Mouse (Mus musculus) hindbrain, embryonic 15.5 days (tissue): ENCODE results near the gene Taf9. TPM values are rescaled to one million over a fixed set of nuclear protein-coding genes. Genes with fewer than 3 reads are reported as not detected.

Experiments used
- ATAC-seq: fragments of 200-750 bp; cut with Nextera tagmentation; 2 replicates; pipeline ENCODE4 v1.8.0; 2017; ENCODE audit warnings: low read depth, moderate number of reproducible peaks, moderate TSS enrichment; ENCODE audit not compliant: low FRiP score
- H3K27ac ChIP-seq: fragments of 300-500 bp; sonication (generic); replicated peaks from 2 replicates; pipeline ENCODE4 v1.5.1; 2015; ENCODE audit warnings: mild to moderate bottlenecking, inconsistent platforms
- H3K27me3 ChIP-seq: fragments of 300-500 bp; sonication (generic); 2 replicates; pipeline ENCODE4 v1.6.1; 2015; ENCODE audit warnings: control low read depth, inconsistent platforms
- H3K36me3 ChIP-seq: fragments of 300-500 bp; sonication (generic); 2 replicates; pipeline ENCODE4 v1.6.1; 2015; ENCODE audit warnings: control low read depth, inconsistent platforms
- H3K4me1 ChIP-seq: fragments of 300-500 bp; sonication (generic); replicated peaks from 2 replicates; pipeline ENCODE4 v1.6.1; 2015; ENCODE audit warnings: control low read depth, inconsistent platforms
- H3K4me2 ChIP-seq: fragments of 300-500 bp; sonication (generic); 2 replicates; pipeline ENCODE4 v1.6.1; 2015; ENCODE audit warnings: moderate library complexity, mild to moderate bottlenecking, inconsistent platforms
- H3K4me3 ChIP-seq: fragments of 300-500 bp; sonication (generic); 2 replicates; pipeline ENCODE4 v1.5.1; 2015; ENCODE audit warnings: mild to moderate bottlenecking, inconsistent platforms
- H3K9ac ChIP-seq: fragments of 300-500 bp; sonication (generic); 2 replicates; pipeline ENCODE4 v1.6.1; 2015; ENCODE audit warnings: inconsistent platforms
- H3K9me3 ChIP-seq: fragments of 300-500 bp; sonication (generic); 2 replicates; pipeline ENCODE4 v1.6.1; 2016; ENCODE audit warnings: control low read depth, inconsistent platforms
- WGBS: fragments of 180-500 bp; shearing (Covaris S2); methylation state at CpG from one replicate; pipeline ENCODE4 v1.1.7; 2015; 5-methylcytosine and 5-hydroxymethylcytosine counted together
- polyA plus RNA-seq: library from polyadenylated mRNA; unstranded; fragments of >200 nt; fragmentation: Nextera tagmentation; extraction: Ambion mirVana; gene quantifications from 2 replicates; pipeline ENCODE4 v1.2.1, GENCODE M21; 2015

Taf9 gene
- polyA plus RNA-seq: 25.2 and 32.2 TPM in 2 replicates

- H3K36me3 ChIP-seq: peaks cover 13% of the 10 kb centered on the region; the same call in 1 of the 2 replicates
- H3K9ac ChIP-seq: peak within 1 kb of the TSS; percentile 73
- H3K4me3 ChIP-seq: peak within 1 kb of the TSS; percentile 79
- H3K27me3 ChIP-seq: no peaks in the 10 kb centered on the region
- peak within 1 kb of the TSS; percentile 98 for H3K27ac ChIP-seq
- H3K9me3 ChIP-seq: no peaks in the 10 kb centered on the region
- H3K4me1 ChIP-seq: peaks cover 15% of the 10 kb centered on the region
- under 1% methylated on average over 52 of the region's 63 CpGs for WGBS
- peak within 1 kb of the TSS; percentile 76 for H3K4me2 ChIP-seq
- ATAC-seq: no peak; the same call in 1 of the 2 replicates
Measured at GRCm38 (mm10) chr13:100651439-100652186, at the start of gene Taf9. Gene Taf9 (plus strand): TSS chr13:100651579.

GRCm38 (mm10) chr13:100602239-100602902 is 49.0 kb upstream of the Taf9 start:
- no peak overlapping the region for H3K4me3 ChIP-seq
- H3K27me3 ChIP-seq: no peaks in the 10 kb centered on the region
- H3K27ac ChIP-seq: no peak overlapping the region
- H3K36me3 ChIP-seq: no peaks in the 10 kb centered on the region; the same call in 1 of the 2 replicates
- no peak overlapping the region for H3K9ac ChIP-seq
- WGBS: 57% methylated on average over 5 of the region's 5 CpGs
- no peak for ATAC-seq
- H3K4me2 ChIP-seq: no peak overlapping the region
- no peaks in the 10 kb centered on the region for H3K9me3 ChIP-seq
- H3K4me1 ChIP-seq: no peaks in the 10 kb centered on the region

GRCm38 (mm10) chr13:100603031-100603737 is 48.2 kb upstream of the Taf9 start:
- Histone ChIP-seq H3K4me3 (no peak overlapping the region), H3K9me3 (no peaks in the 10 kb centered on the region), H3K4me1 (no peaks in the 10 kb centered on the region), H3K4me2 (no peak overlapping the region), H3K9ac (no peak overlapping the region), H3K27ac (no peak overlapping the region), H3K27me3 (no peaks in the 10 kb centered on the region), H3K36me3 (peaks cover 4% of the 10 kb centered on the region; the same call in 1 of the 2 replicates)
- no peak for ATAC-seq
- WGBS: 85% methylated on average over 10 of the region's 10 CpGs

DNA sequence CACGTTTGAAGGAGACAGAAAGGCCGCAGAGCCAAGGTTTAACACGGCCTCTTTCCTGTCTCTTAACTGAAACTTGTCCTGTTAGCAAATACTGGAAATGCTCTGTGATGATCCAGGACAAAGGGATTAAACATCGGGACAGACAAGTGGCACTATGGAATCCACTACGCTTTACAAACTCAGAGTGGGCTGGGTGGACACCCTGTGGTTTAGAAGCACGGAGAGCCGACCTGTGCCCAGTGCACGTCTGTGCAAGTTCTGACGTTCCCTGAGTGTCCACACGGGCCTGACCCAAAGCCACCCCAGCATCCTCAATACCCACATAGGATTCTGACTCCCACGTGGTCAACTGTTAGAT is 47.7 kb upstream of the Taf9 start:
- Histone ChIP-seq H3K27me3 (no peaks in the 10 kb centered on the region), H3K9ac (no peak overlapping the region), H3K4me1 (no peaks in the 10 kb centered on the region), H3K4me2 (no peak overlapping the region), H3K27ac (no peak overlapping the region), H3K9me3 (no peaks in the 10 kb centered on the region), H3K36me3 (peaks cover 4% of the 10 kb centered on the region; the same call in 1 of the 2 replicates), H3K4me3 (no peak overlapping the region)
- WGBS: 87% methylated on average over 11 of the region's 11 CpGs
- ATAC-seq: no peak

DNA sequence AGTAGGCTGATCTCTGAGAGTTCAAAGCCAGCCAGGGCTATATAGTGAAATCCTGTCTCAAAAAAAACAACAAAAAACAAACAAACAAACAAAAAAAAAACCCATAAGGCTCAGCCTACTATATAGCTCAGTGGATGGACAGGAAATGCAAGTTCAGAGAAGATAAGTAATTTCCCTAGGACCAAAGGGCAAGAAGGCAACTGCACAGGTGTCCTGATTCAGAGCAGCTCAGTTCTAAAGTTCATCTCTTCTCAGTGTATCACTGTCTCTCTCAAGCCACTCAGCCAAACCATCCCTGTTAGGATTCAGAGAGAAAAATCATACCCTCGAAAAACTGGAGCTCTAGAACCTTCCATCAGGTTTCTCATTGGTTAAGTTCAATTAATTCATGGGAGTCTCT is 45.5 kb upstream of the Taf9 start:
- 74% methylated on average over 1 of the region's 1 CpGs for WGBS
- Histone ChIP-seq H3K9ac (no peak overlapping the region), H3K4me1 (no peaks in the 10 kb centered on the region), H3K36me3 (peaks cover 4% of the 10 kb centered on the region; the same call in 1 of the 2 replicates), H3K27me3 (no peaks in the 10 kb centered on the region), H3K9me3 (no peaks in the 10 kb centered on the region), H3K4me3 (no peak overlapping the region), H3K4me2 (no peak overlapping the region), H3K27ac (no peak overlapping the region)
- ATAC-seq: no peak

GRCm38 (mm10) chr13:100607756-100608155 is 43.6 kb upstream of the Taf9 start:
- H3K9ac ChIP-seq: no peak overlapping the region
- WGBS: 92% methylated on average over 8 of the region's 8 CpGs

GRCm38 (mm10) chr13:100611266-100611665 is 40.1 kb upstream of the Taf9 start:
- no peaks in the 10 kb centered on the region for H3K27me3 ChIP-seq
- H3K4me1 ChIP-seq: no peaks in the 10 kb centered on the region
- ATAC-seq: no peak
- 93% methylated on average over 13 of the region's 13 CpGs for WGBS
- H3K4me2 ChIP-seq: no peak overlapping the region
- no peak overlapping the region for H3K27ac ChIP-seq
- no peaks in the 10 kb centered on the region for H3K9me3 ChIP-seq
- no peak overlapping the region for H3K9ac ChIP-seq
- peaks cover 4% of the 10 kb centered on the region; the same call in 1 of the 2 replicates for H3K36me3 ChIP-seq
- H3K4me3 ChIP-seq: no peak overlapping the region

More at GRCm38 (mm10) chr13:100607756-100608155, 43.6 kb upstream of the Taf9 start:
- Histone ChIP-seq H3K4me3 (no peak overlapping the region), H3K9me3 (no peaks in the 10 kb centered on the region), H3K4me1 (no peaks in the 10 kb centered on the region), H3K36me3 (peaks cover 4% of the 10 kb centered on the region; the same call in 1 of the 2 replicates), H3K4me2 (no peak overlapping the region), H3K27me3 (no peaks in the 10 kb centered on the region), H3K27ac (no peak overlapping the region)
- no peak for ATAC-seq

DNA sequence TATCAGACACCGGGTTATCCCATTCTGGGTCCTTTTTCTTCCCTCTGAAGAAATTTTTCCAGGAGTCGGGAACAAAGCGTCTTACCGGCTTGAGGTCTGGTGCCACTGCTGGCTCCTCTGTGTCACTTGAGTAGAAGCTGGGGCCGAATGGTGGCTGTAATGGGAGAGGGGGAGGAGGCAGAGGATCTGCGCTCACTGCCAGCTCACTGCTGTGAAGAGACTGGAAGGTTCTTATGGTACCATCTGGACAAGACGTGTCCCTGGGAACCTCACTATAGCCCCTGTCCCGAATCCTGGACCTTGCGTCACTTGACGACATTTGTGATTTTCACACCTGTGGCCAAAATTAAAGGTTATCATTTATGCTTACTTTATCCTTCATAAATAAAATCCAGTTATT is 39.1 kb upstream of the Taf9 start:
- Histone ChIP-seq H3K4me1 (peaks cover 4% of the 10 kb centered on the region; the same call in 1 of the 2 replicates), H3K27me3 (peaks cover under 1% of the 10 kb centered on the region; the same call in 1 of the 2 replicates), H3K27ac (no peak overlapping the region), H3K4me3 (no peak overlapping the region), H3K9ac (no peak overlapping the region), H3K36me3 (peaks cover 4% of the 10 kb centered on the region; the same call in 1 of the 2 replicates), H3K4me2 (no peak overlapping the region), H3K9me3 (no peaks in the 10 kb centered on the region)
- WGBS: 95% methylated on average over 10 of the region's 10 CpGs
- ATAC-seq: no peak

- no peak overlapping the region for H3K9ac ChIP-seq
- H3K4me3 ChIP-seq: no peak overlapping the region
- no peak for ATAC-seq
- H3K4me1 ChIP-seq: peaks cover 4% of the 10 kb centered on the region; the same call in 1 of the 2 replicates
- H3K27ac ChIP-seq: no peak overlapping the region
- H3K27me3 ChIP-seq: peaks cover 7% of the 10 kb centered on the region
- no peaks in the 10 kb centered on the region for H3K9me3 ChIP-seq
- peaks cover 6% of the 10 kb centered on the region for H3K36me3 ChIP-seq
- H3K4me2 ChIP-seq: no peak overlapping the region
- WGBS: 47% methylated on average over 2 of the region's 2 CpGs
Measured at GRCm38 (mm10) chr13:100612903-100613302, 38.5 kb upstream of the Taf9 start.

- peaks cover 4% of the 10 kb centered on the region; the same call in 1 of the 2 replicates for H3K4me1 ChIP-seq
- H3K36me3 ChIP-seq: peaks cover 26% of the 10 kb centered on the region
- 0 out of 2 replicates have a peak within 1 kb of the TSS, but pooled peaks have one; percentile 30 for H3K27ac ChIP-seq
- no peaks in the 10 kb centered on the region for H3K9me3 ChIP-seq
- WGBS: 4% methylated on average over 71 of the region's 77 CpGs
- peak; percentile 71 for ATAC-seq
- peak within 1 kb of the TSS; percentile 70 for H3K4me2 ChIP-seq
- peaks cover 13% of the 10 kb centered on the region for H3K27me3 ChIP-seq
- peak within 1 kb of the TSS; percentile 49 for H3K9ac ChIP-seq
- peak within 1 kb of the TSS; percentile 51 for H3K4me3 ChIP-seq
Measured at GRCm38 (mm10) chr13:100616181-100617087, 34.9 kb upstream of the Taf9 start, which contains the start of gene Marveld2. Gene Marveld2 (minus strand): TSS chr13:100616971.

DNA sequence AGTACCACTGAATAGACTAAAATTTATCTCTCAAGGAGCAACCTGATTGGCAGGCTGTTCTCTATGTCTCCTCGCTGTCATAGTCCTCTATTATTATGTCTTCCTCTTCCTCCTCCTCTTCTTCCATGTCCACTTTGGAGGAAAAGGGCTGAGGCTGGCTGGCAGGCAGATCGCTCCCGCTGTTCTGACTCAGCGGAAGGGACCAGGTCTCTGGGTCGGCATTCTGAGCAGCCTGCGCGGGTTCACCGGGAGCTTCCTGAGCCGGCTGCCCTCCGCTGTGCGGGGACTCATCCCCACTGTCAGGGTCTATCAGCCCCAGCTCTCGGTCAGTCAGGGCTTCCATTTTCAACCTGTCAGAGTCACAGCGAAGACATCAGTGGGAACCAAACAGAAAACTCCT is 33.8 kb upstream of the Taf9 start:
- Histone ChIP-seq H3K4me1 (peaks cover 4% of the 10 kb centered on the region; the same call in 1 of the 2 replicates), H3K4me3 (no peak overlapping the region), H3K27me3 (peaks cover 13% of the 10 kb centered on the region), H3K36me3 (peaks cover 37% of the 10 kb centered on the region), H3K9me3 (no peaks in the 10 kb centered on the region), H3K27ac (no peak overlapping the region), H3K4me2 (no peak overlapping the region), H3K9ac (no peak overlapping the region)
- 76% methylated on average over 13 of the region's 13 CpGs for WGBS
- no peak for ATAC-seq
